Mouse (Mus musculus): ENCODE measurements at regions not wholly inside any gene's neighbourhood (a gene's known extent, or its start where the extent isn't known, plus 50 kb on each side); places are given as distances from the start of the nearest gene placed in this dataset.

DNA sequence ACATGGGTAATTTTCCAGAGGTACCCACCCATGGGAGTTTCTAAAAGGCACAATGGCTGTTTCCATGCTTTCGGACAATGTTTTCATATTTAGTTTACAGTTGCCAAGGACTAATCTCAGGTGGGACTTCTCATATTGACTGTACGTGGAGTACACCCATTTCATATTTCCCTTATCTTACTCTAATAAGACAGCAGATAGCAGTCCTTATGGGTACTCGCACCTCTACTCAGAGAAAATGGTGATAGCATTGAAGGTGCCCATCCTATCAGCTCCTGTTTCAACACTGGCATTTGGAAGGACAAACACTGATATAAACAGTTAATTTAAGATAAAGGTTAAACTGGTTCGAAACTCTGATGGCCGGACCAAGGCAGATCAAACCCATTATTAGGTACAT is 198.6 kb downstream of the Gm5447 start:
- no peak overlapping the region for H3K27ac ChIP-seq (ENCODE audit: control insufficient read depth, low read depth, low read length)
- no peaks in the 10 kb centered on the region for H3K36me3 ChIP-seq (ENCODE audit: control insufficient read depth in 1 of 2, insufficient read depth in 2 of 2, low read length in 2 of 2)
- H3K9me3 ChIP-seq (replicated peaks; ENCODE audit: insufficient read depth, low read length) = no peaks in the 10 kb centered on the region
- no peak overlapping the region for H3K9ac ChIP-seq (ENCODE audit: control insufficient read depth, low read depth, low read length, poor library complexity, severe bottlenecking)
- H3K27me3 ChIP-seq (ENCODE audit: control insufficient read depth in 1 of 2, insufficient read depth in 2 of 2, low read length in 2 of 2) = no peaks in the 10 kb centered on the region
- H3K4me1 ChIP-seq (ENCODE audit: control insufficient read depth in 1 of 2, insufficient read depth in 2 of 2, low read length in 2 of 2) = no peaks in the 10 kb centered on the region
- TF ChIP-seq TCF12 (IDR thresholded peaks at IDR 0.05; ENCODE audit: low read depth, low read length) (no peak), TAL1 (IDR thresholded peaks at IDR 0.05; ENCODE audit: low read length) (no peak), HCFC1 (IDR thresholded peaks at IDR 0.05; ENCODE audit: low read depth, low read length) (no peak), POLR2AphosphoS5 (IDR thresholded peaks at IDR 0.05; ENCODE audit: borderline replicate concordance, low read depth, low read length) (no peak), CTCF (IDR thresholded peaks at IDR 0.05 in 2 of 3, conservative IDR thresholded peaks at IDR 0.05 in 1 of 3; ENCODE audit: control insufficient read depth in 1 of 3, insufficient read depth in 1 of 3, low read depth in 2 of 3, low read length in 3 of 3, poor library complexity in 1 of 3, severe bottlenecking in 1 of 3) (no peak), POLR2AphosphoS2 (IDR thresholded peaks at IDR 0.05; ENCODE audit: low read length) (no peak), MAFK (IDR thresholded peaks at IDR 0.05; ENCODE audit: borderline replicate concordance, low read depth, low read length) (no peak), EP300 (IDR thresholded peaks at IDR 0.05; ENCODE audit: low read depth in 1 of 2, low read length in 2 of 2) (no peak), ELF1 (IDR thresholded peaks at IDR 0.05; ENCODE audit: low read depth, low read length) (no peak), NRF1 (IDR thresholded peaks at IDR 0.05; ENCODE audit: insufficient read depth, low read depth, low read length, poor library complexity, severe bottlenecking) (no peak), SMC3 (IDR thresholded peaks at IDR 0.05; ENCODE audit: low read depth, low read length) (no peak), ZNF384 (IDR thresholded peaks at IDR 0.05; ENCODE audit: low read depth, low read length) (no peak), KAT2A (conservative IDR thresholded peaks at IDR 0.05; ENCODE audit: low read depth, low read length) (no peak), GATA1 (IDR thresholded peaks at IDR 0.05; ENCODE audit: low read depth, low read length) (no peak), TBP (IDR thresholded peaks at IDR 0.05; ENCODE audit: low read depth, low read length) (no peak), MEF2A (IDR thresholded peaks at IDR 0.05; ENCODE audit: extremely low read depth, insufficient replicate concordance, low read depth, low read length, poor library complexity, severe bottlenecking) (no peak), RAD21 (IDR thresholded peaks at IDR 0.05; ENCODE audit: low read depth, low read length) (no peak), NELFE (IDR thresholded peaks at IDR 0.05; ENCODE audit: low read depth, low read length) (no peak)
- no peak for DNase-seq (ENCODE audit: low read depth, low spot score)
- H3K4me3 ChIP-seq (ENCODE audit: control insufficient read depth in 1 of 2, insufficient read depth in 1 of 2, low read depth in 2 of 2, low read length in 2 of 2) = no peak overlapping the region
- no peaks in the 10 kb centered on the region for H3K79me2 ChIP-seq (ENCODE audit: control insufficient read depth, insufficient read depth, low read length, poor library complexity)

DNA sequence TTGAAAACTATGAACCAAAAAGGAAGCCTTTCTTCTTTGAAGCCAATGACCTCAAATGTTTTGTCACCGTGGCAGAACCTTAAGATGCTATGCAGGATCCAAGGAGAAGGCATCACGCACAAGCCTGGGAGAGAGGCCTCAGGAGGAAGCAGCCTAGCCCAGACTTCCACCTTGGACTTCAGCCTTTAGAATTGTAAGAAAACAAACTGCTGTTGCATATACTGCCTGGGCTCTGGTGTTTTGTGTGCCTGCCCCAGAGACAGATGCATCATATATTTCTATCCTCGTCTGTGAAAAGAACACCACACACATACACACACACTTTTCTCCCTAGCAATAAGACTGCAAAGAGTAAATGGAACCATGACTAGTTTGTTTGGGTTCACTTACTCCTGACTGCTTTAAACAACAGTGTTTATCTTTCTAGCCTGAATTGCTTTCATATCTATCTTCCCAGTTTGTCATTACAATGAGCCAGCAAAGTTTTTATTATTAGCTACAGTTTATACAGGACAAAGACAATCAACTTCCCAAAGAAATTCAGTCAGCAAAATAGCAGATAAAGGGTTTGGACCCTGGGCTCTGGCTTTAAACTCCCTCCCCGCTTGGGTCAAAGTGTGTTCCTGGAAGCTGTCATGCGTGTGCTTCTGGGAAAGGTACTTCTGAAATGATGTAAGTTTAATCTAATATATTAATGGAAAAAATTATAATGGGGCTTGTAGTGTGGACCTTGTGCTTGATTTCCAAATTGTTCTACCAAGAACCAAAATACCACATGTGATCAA is 204.2 kb downstream of the Gm5447 start:
- Histone ChIP-seq H3K36me3 (ENCODE audit: control insufficient read depth in 1 of 2, insufficient read depth in 2 of 2, low read length in 2 of 2) (no peaks in the 10 kb centered on the region), H3K27ac (ENCODE audit: control insufficient read depth, low read depth, low read length) (no peak overlapping the region), H3K9ac (ENCODE audit: control insufficient read depth, low read depth, low read length, poor library complexity, severe bottlenecking) (no peak overlapping the region), H3K79me2 (ENCODE audit: control insufficient read depth, insufficient read depth, low read length, poor library complexity) (no peaks in the 10 kb centered on the region), H3K9me3 (replicated peaks; ENCODE audit: insufficient read depth, low read length) (no peaks in the 10 kb centered on the region), H3K27me3 (ENCODE audit: control insufficient read depth in 1 of 2, insufficient read depth in 2 of 2, low read length in 2 of 2) (no peaks in the 10 kb centered on the region), H3K4me1 (ENCODE audit: control insufficient read depth in 1 of 2, insufficient read depth in 2 of 2, low read length in 2 of 2) (no peaks in the 10 kb centered on the region), H3K4me3 (ENCODE audit: control insufficient read depth in 1 of 2, insufficient read depth in 1 of 2, low read depth in 2 of 2, low read length in 2 of 2) (no peak overlapping the region)
- DNase-seq (ENCODE audit: low read depth, low spot score) = no peak
- TF ChIP-seq ELF1 (IDR thresholded peaks at IDR 0.05; ENCODE audit: low read depth, low read length) (no peak), JUND (IDR thresholded peaks at IDR 0.05; ENCODE audit: low read depth, low read length) (no peak), ETS1 (IDR thresholded peaks at IDR 0.05; ENCODE audit: low read depth, low read length) (no peak), MEF2A (IDR thresholded peaks at IDR 0.05; ENCODE audit: extremely low read depth, insufficient replicate concordance, low read depth, low read length, poor library complexity, severe bottlenecking) (no peak), ZC3H11A (IDR thresholded peaks at IDR 0.05; ENCODE audit: low read depth, low read length) (no peak), MYC (IDR thresholded peaks at IDR 0.05; ENCODE audit: low read depth, low read length) (no peak), RAD21 (IDR thresholded peaks at IDR 0.05; ENCODE audit: low read depth, low read length) (no peak), RCOR1 (IDR thresholded peaks at IDR 0.05; ENCODE audit: low read depth, low read length) (no peak), POLR2A (IDR thresholded peaks at IDR 0.05; ENCODE audit: control insufficient read depth in 1 of 2, insufficient read depth in 1 of 2, low read depth in 1 of 2, low read length in 2 of 2, poor library complexity in 1 of 2) (no peak), KAT2A (conservative IDR thresholded peaks at IDR 0.05; ENCODE audit: low read depth, low read length) (no peak), EP300 (IDR thresholded peaks at IDR 0.05; ENCODE audit: low read depth in 1 of 2, low read length in 2 of 2) (no peak), NELFE (IDR thresholded peaks at IDR 0.05; ENCODE audit: low read depth, low read length) (no peak), SIN3A (IDR thresholded peaks at IDR 0.05; ENCODE audit: low read length) (no peak)
